Mouse (Mus musculus) ovary, postnatal 14 days (tissue): ENCODE results near the gene Sec24d.
A peak's percentile ranks its signal among the peaks of the same experiment; 100 is the strongest.
"Not testable (repeated sequence)": the region's sequence is repeated elsewhere in the genome, so short reads cannot be mapped to it uniquely, and the experiment has no call there.

Source experiments
- DNase-seq: peaks from one replicate; pipeline ENCODE4 v3.0.0; 2022; ENCODE audit warnings: low spot score

The Sec24d gene

GRCm38 (mm10) chr3:123337853-123338252, 70.6 kb downstream of the Sec24d start:
- no peak for DNase-seq

DNA sequence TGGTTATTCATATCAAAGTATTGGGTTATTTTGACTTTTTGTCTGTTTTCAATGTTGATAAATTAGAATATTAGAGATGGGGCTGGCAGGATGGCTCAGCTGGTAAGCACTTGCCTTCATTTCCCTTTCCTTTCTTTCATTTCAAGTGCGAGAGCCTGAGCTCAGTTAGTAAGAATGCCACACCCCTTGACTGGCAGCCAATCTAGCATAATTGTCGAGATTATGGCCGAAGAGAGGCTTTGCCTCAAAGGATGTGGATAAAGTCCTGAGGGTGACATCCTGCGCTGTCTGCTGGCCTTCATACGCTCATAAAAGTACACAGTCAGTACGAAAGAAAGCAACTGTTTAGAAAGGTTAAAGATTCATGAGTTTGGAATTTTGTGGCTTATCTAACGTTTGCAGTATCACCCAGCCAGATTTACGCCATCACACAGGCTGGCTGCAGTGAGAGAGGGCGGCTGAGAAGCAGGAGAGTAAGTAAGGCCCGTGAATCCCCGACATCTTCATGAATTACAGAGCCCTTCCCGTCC, 71.5 kb downstream of the Sec24d start:
- DNase-seq = no peak

- no peak for DNase-seq
Measured at GRCm38 (mm10) chr3:123341049-123341448, 73.8 kb downstream of the Sec24d start.

DNA sequence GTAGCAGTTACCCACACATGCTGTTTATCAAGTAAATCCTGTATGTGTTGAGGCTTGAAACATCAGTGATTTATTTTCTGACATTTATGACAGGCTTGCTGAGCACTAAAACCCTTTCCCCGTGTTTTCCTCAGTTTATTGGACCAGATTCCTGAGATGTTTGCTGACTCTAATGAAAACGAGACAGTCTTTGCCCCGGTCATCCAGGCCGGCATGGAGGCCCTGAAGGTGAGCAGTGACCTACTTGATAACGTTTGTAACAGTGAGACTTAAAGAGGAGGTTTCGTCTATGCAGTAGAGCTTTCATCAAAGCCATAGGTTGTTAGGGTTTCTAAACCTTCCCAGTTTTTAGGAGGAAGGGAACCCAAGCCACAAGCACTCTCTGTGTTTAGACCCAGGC, 76.4 kb downstream of the Sec24d start:
- DNase-seq = no peak

GRCm38 (mm10) chr3:123348080-123348802, 81.0 kb downstream of the Sec24d start:
- no peak for DNase-seq

GRCm38 (mm10) chr3:123350602-123351001, 83.3 kb downstream of the Sec24d start:
- DNase-seq = no peak

- no peak for DNase-seq
Measured at GRCm38 (mm10) chr3:123351519-123351918, 84.3 kb downstream of the Sec24d start.

DNA sequence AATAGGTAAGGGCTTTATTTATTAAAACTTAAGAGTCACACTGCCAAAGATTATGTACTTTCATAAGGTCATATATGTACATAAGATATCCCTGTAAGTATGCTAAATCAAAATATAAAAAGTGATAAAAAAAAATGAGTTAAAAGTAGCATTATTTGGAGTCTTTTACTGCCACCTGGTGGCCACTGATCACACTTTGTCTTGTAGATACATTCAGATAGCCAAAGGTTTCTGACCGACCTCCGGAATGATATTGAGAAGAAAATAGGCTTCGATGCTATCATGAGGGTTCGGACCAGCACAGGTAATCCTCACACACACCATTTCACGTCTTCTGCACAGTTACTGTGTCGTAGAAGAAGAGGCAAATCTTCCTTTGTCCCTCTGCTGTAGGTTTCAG, 85.9 kb downstream of the Sec24d start:
- peak; percentile 20 for DNase-seq

- no peak for DNase-seq
Measured at GRCm38 (mm10) chr3:123353661-123354060, 86.4 kb downstream of the Sec24d start.

DNA sequence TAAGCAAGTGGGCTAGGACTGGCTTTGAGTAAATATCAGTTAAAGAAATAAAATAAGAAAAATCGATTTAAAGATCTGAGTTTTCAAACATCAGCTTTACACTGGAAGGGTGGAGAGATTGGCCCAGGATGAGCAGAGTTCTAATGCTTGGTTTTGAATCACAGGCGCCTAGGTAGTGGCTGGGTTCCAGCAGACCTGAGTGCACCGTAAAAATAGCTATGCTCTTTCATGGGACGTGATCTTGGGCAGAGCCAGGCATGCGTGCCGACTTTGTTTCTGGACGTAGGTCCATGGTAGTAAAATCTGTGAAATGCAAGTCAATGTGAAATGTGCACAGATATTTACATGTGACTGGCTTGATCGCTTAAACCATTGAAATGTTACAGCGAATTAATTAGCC, 87.1 kb downstream of the Sec24d start:
- no peak for DNase-seq

- DNase-seq = no peak
Measured at GRCm38 (mm10) chr3:123356377-123356991, 89.2 kb downstream of the Sec24d start.

DNA sequence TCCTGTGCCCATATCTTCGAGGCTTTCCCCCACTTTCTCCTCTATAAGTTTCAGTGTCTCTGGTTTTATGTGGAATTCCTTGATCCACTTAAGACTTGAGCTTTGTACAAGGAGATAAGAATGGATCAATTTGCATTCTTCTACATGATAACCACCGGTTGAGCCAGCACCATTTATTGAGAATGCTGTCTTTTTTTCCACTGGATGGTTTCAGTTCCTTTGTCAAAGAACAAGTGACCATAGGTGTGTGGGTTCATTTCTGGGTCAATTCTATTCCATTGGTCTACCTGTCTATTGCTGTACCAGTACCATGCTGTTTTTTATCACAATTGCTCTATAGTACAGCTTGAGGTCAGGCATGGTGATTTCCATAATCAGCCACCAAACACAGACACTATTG, 99.6 kb downstream of the Sec24d start:
- DNase-seq = not testable (repeated sequence)

DNA sequence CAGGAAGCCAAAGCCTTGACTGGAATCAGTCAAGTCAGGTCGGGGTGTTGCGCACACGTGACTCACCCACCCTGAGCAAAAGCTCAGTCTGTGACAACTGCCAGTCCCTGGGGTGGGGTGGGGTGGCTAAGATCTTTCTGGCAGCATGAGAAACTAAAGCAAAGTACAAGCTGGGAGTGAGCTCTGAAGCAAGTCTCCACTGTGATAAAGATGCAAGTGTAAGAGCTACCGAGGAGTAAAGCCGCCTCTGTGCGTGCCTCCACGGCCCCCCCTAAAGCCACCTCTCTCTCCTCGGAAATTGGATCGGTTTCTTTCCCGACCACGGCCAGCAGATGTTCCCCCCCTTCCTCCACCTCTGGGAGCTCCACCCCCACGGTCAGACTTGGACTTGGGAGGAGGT, 101.9 kb downstream of the Sec24d start:
- no peak for DNase-seq

GRCm38 (mm10) chr3:123370927-123371326, 103.7 kb downstream of the Sec24d start:
- DNase-seq = no peak

DNA sequence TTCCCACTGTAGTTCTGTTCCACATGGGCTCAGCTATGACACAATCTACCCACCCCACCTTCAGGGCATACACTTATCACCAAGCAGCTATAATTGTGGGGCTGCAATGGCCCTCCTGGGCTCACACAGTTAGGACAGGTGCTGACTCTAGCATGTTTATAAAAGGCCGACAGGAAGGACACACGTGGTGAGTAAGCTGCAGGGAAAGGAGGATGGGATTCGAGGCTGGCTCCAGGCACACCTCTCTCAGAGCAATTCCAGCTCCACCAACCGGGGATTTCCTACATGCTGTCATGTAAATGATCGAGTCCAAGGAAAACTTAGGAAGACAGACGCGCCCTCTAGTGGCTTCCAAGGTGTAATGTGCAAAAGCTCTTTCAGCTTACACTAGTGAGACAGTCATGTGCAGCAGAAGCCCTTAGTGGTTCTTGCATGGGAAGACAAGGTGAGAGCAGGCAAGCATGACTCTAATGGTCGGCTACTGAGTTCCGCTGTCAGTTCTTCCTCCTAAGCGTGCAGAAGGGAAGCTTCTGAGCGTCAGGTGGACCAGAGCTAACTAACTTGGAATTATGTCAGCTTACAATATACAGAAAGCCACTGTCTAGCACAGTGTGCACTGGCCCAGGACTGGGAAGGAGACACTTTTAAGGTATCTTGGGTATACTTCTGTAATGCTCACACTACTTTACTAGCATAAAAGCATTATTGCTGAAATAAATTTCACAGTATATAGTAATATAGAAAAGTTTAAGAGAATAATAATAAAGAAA, 104.7 kb downstream of the Sec24d start:
- peak; percentile 63 for DNase-seq

DNA sequence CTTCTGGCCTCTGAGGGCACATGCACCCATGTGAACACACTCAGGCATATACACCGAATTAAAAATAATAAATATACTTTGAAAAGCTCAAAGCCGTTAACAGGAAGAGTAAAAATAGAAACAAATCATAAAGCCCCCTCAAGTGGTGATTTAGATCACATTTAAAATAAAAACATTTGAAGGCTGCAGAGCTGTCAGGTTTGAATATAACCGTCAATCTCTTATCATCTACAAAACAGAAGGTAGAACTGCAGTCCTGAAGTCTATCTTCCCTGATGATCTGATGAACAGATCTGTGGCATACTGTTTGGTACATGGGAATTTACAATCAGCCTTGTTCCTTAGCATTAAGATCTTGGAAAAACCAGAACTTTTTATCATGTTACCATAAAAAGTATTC, 109.3 kb downstream of the Sec24d start:
- DNase-seq = no peak

DNA sequence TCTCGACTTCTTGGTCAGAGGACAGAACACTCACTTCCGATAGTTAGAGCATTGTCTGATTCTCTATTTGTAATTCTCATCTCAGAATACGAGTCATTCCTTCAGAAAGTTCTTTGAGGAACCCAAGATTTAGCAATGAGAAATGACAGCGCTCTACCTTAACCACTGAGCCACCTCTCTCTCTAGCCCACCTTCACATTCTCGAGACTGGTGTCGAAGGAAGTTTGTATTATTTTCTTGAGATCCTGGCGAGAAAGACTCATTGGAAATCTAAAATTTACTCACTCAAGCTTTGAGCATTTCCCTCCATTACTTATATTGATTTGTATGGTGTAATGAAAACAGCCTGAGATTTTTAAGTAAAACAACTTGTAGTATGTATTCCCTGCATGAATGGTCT, 117.2 kb downstream of the Sec24d start:
- no peak for DNase-seq

- no peak for DNase-seq
Measured at GRCm38 (mm10) chr3:123385118-123385485, 117.8 kb downstream of the Sec24d start.

DNA sequence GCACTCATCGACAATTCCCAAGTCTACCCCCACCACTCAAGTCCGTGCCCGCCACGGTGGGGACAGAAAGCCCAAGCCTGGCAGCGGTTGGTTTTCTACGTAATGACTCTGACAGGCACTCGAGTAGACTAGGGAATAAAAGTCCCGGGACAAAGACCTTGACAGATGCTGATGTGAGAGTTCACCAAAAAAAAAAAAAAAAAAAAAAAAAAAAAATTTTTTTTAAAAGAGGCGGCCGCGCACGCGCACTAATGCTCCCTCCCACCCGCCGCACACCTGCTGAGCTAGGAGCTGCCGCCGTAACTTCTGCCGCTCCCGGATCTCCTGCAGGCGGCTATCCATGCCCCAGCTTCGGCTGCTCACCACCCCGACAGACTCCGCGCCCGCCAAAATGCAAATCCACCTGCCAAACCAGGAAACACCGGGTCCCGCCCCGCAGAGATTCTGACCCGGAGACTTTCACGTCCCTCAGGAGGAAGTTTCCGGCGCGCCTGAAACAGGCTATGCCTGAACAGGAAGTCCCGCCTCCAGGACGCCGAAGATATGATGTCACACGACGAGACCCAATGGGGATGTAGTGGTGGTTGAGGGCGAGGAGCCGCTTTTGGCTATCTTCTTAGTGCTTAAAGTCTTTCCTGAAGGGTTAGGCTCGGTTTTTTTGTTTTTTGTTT, 118.4 kb downstream of the Sec24d start, which contains the start of gene Mettl14:
Gene Mettl14 (minus strand): TSS at position 623 of the 671 bp plus-strand sequence.
- DNase-seq = peak; percentile 93

DNA sequence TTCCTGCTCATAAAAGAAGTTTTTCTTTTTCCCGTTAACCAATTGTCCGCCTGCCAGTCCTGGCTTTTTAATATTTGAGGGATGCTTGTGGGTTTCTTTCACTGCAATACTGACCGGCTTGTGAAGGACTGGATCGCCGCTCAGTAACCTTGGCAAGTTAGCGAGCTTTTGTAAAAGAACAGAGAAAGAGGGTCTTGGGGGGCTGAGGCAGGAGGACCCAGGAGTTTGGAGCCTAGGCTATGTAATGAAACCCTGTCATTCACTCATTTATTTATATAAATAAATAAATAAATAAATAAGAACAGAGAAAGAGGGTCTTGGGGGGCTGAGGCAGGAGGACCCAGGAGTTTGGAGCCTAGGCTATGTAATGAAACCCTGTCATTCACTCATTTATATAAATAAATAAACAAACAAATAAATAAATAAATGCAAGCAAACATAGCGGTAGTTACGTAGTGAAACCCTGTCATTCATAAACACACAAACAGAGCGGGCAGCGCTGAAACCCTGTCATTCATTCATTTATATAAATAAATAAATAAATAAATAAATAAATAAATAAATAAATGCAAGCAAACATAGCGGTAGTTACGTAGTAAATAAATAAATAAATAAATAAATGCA, 119.0 kb downstream of the Sec24d start:
- not testable (repeated sequence) for DNase-seq

DNA sequence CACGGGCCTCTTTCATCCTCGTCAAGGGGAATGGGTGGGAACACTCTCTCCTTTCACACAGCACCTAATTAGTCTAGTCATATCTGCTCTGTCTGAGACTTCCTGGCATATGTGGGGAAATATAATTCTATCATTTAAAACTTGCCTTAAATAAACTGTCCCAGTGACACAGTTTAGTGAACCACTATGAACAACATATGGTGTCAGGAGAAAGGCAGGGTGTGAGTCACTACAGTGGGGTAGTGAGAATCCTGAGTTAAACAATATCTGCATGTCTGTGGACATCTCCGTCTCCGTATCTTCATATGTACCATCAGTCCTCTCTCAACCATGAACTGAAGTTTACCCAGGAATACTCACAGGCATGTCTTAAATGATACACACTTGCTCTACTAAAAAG, 123.9 kb downstream of the Sec24d start:
- no peak for DNase-seq

DNA sequence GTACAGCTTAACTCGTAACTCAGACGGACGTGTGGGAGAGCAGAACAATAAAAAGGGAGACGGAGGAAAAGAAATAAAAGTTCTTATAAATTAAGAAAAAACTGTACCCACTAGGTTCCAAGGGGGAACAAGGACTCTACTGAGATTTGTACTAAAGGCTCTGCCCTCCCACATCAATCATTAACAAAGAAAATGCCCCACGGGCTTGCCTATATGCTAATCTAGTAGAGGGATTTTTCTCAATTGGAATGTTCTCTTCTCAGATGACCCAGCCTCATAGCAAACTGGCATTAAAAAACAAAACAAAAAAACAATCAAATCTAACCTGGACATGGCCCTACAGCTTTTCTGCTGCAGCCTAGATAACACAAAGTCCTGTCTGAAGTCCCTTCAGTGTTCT, 128.4 kb downstream of the Sec24d start:
- no peak for DNase-seq
